Mouse (Mus musculus): ENCODE results near the gene Gm45140. TPM values are rescaled to one million over a fixed set of nuclear protein-coding genes. Genes with fewer than 3 reads are reported as not detected.

The Gm45140 gene
- polyA plus RNA-seq, 1 experiment from 2014 or later: 2.6 TPM

DNA sequence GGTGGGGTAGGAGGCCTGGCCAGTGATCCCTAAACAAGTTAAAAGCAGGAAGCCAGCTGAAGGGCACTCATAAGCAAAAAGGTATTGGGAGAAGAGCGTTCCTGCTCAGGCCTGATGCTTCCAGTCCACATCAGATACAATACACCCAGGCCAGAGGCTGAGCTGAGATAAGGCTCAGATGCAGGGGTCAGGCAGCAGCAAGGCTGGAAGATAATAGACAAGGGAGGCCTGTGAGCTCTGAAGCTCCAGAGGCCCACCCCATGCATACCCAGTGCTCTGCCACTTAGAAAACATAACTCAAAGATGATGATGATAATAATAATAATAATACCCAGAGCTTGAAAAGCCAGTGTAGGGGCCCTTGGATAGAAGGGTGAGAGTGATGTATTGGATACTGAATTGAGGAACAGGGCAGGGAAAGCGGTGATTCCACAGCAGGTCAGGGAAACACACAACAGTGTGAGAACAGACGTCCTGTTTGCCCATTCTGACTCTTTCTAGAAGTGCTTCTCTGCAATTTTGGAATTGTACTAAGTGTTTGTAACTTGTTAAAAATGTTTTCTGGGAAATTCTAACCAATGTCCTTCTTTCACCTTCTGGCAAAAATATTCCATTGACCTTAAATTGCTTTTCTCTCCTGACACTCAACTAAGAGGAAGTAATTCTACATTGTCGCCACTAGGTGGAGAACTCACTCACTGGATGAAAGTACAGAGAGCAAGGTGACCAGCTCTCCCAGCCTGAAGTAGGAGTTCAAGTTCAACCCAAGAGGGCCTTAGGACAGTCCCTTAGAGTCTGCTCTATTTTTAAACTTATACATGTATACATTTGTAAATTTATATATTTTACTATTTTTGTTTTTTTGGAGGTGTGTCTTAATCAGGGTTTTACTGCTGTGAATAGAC lies 72.0 kb downstream of the Gm45140 start:
- H3K27ac ChIP-seq (ENCODE audit: low read length): no peak overlapping the region
- H3K4me2 ChIP-seq (ENCODE audit: low read depth, low read length): no peak overlapping the region
- H3K4me1 ChIP-seq (ENCODE audit: control insufficient read depth, insufficient read depth, low read length): no peaks in the 10 kb centered on the region
- 0 out of 2 replicates have a peak, but pooled peaks cover 2% of the 10 kb centered on the region for H3K9me3 ChIP-seq (replicated peaks; ENCODE audit: control insufficient read depth, low read length)
- 58% methylated on average over 4 of the region's 4 CpGs for WGBS
- no peak overlapping the region for H3K4me3 ChIP-seq (ENCODE audit: low read length)
- no peak overlapping the region for H3K9ac ChIP-seq (ENCODE audit: low read length)
- H3K36me3 ChIP-seq (ENCODE audit: control insufficient read depth, insufficient read depth): no peaks in the 10 kb centered on the region
- H3K27me3 ChIP-seq (ENCODE audit: control insufficient read depth, insufficient read depth, low read length): no peaks in the 10 kb centered on the region
- ATAC-seq (replicated peaks; ENCODE audit: extremely low read depth, insufficient read depth, low FRiP score): no peak

DNA sequence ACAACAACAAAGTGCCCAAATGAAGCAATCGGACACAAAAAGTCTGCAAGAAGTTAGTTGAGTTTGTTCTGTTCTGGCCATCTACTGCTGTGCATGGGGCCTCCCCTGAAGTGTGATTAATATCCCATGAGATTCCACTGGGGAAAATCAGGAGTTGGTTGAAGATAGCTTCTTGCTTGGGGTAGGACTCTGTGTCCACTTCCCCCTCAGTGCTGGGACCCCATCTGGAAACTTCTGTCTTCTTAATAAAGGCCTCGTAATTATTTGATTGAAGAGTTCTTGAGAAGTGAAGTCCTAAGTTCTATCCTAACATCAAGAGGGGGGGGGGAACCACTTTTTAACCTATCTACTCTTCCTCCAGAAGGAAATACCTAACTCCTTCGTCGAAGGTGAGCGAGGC lies 73.4 kb downstream of the Gm45140 start:
- H3K4me1 ChIP-seq (ENCODE audit: control insufficient read depth, insufficient read depth, low read length): no peaks in the 10 kb centered on the region
- no peak overlapping the region for H3K27ac ChIP-seq (ENCODE audit: low read length)
- H3K9me3 ChIP-seq (replicated peaks; ENCODE audit: control insufficient read depth, low read length): no peaks in the 10 kb centered on the region
- no peaks in the 10 kb centered on the region for H3K27me3 ChIP-seq (ENCODE audit: control insufficient read depth, insufficient read depth, low read length)
- no peak overlapping the region for H3K4me3 ChIP-seq (ENCODE audit: low read length)
- no peak for ATAC-seq (replicated peaks; ENCODE audit: extremely low read depth, insufficient read depth, low FRiP score)
- H3K36me3 ChIP-seq (ENCODE audit: control insufficient read depth, insufficient read depth): no peaks in the 10 kb centered on the region
- H3K4me2 ChIP-seq (ENCODE audit: low read depth, low read length): no peak overlapping the region
- no peak overlapping the region for H3K9ac ChIP-seq (ENCODE audit: low read length)
- 70% methylated on average over 5 of the region's 5 CpGs for WGBS

- Histone ChIP-seq H3K27ac (ENCODE audit: low read length) (no peak overlapping the region), H3K9me3 (replicated peaks; ENCODE audit: control insufficient read depth, low read length) (no peaks in the 10 kb centered on the region), H3K4me2 (ENCODE audit: low read depth, low read length) (no peak overlapping the region), H3K4me1 (ENCODE audit: control insufficient read depth, insufficient read depth, low read length) (no peaks in the 10 kb centered on the region), H3K9ac (ENCODE audit: low read length) (no peak overlapping the region), H3K27me3 (ENCODE audit: control insufficient read depth, insufficient read depth, low read length) (no peaks in the 10 kb centered on the region), H3K36me3 (ENCODE audit: control insufficient read depth, insufficient read depth) (no peaks in the 10 kb centered on the region), H3K4me3 (ENCODE audit: low read length) (no peak overlapping the region)
- no peak for ATAC-seq (replicated peaks; ENCODE audit: extremely low read depth, insufficient read depth, low FRiP score)
- WGBS: 58% methylated on average over 3 of the region's 3 CpGs
Observed at GRCm38 (mm10) chr6:87759850-87760249, 75.7 kb downstream of the Gm45140 start.

GRCm38 (mm10) chr6:87759404-87759803 lies 76.2 kb downstream of the Gm45140 start:
- WGBS: 58% methylated on average over 3 of the region's 3 CpGs
- no peak overlapping the region for H3K27ac ChIP-seq (ENCODE audit: low read length)
- ATAC-seq (replicated peaks; ENCODE audit: extremely low read depth, insufficient read depth, low FRiP score): no peak
- H3K36me3 ChIP-seq (ENCODE audit: control insufficient read depth, insufficient read depth): no peaks in the 10 kb centered on the region
- H3K4me2 ChIP-seq (ENCODE audit: low read depth, low read length): no peak overlapping the region
- no peaks in the 10 kb centered on the region for H3K27me3 ChIP-seq (ENCODE audit: control insufficient read depth, insufficient read depth, low read length)
- no peaks in the 10 kb centered on the region for H3K4me1 ChIP-seq (ENCODE audit: control insufficient read depth, insufficient read depth, low read length)
- no peak overlapping the region for H3K9ac ChIP-seq (ENCODE audit: low read length)
- no peaks in the 10 kb centered on the region for H3K9me3 ChIP-seq (replicated peaks; ENCODE audit: control insufficient read depth, low read length)
- no peak overlapping the region for H3K4me3 ChIP-seq (ENCODE audit: low read length)

DNA sequence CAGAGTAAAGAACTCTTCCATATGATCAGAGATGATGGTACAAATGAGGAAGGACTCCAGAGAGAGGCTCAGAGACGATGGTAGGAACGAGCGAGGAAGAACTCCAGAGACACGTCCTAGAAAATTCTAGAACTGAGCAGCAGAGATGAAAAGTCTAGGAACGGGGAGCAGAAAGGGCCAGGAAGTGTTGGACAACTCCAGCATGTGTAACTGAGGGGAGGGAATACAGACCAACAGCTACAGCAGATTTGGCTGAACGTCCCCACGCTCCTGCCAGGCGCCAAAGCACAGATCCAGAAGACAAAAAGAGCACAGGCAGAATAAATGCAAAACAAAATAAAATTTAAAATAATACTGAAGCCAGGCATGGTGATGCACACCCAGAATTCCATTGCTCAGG lies 78.7 kb downstream of the Gm45140 start:
- WGBS: 82% methylated on average over 8 of the region's 8 CpGs
- no peak overlapping the region for H3K4me2 ChIP-seq (ENCODE audit: low read depth, low read length)
- ATAC-seq (replicated peaks; ENCODE audit: extremely low read depth, insufficient read depth, low FRiP score): no peak
- H3K4me3 ChIP-seq (ENCODE audit: low read length): no peak overlapping the region
- H3K27ac ChIP-seq (ENCODE audit: low read length): no peak overlapping the region
- no peaks in the 10 kb centered on the region for H3K9me3 ChIP-seq (replicated peaks; ENCODE audit: control insufficient read depth, low read length)
- H3K36me3 ChIP-seq (ENCODE audit: control insufficient read depth, insufficient read depth): no peaks in the 10 kb centered on the region
- no peaks in the 10 kb centered on the region for H3K27me3 ChIP-seq (ENCODE audit: control insufficient read depth, insufficient read depth, low read length)
- no peak overlapping the region for H3K9ac ChIP-seq (ENCODE audit: low read length)
- no peaks in the 10 kb centered on the region for H3K4me1 ChIP-seq (ENCODE audit: control insufficient read depth, insufficient read depth, low read length)

DNA sequence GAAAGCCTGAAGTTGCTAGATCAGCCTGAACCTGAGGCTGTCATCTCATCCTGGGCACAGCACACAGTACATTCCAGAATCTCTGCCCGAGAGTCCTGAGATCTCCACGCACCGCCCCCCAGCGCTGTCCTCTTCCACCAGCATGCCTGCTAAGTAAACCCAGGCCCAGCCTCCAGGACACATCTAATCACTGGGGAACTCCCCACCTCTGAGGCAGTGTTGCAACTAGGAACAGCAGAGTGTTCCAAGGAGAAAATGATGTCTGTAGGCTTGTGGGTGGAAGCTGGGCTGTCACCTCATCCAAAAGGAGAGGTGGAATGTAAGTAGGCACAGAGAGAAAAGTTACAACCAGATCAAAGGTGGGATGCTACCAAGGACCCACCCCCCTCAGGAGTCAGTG lies 80.4 kb downstream of the Gm45140 start:
- Histone ChIP-seq H3K9ac (ENCODE audit: low read length) (no peak overlapping the region), H3K36me3 (ENCODE audit: control insufficient read depth, insufficient read depth) (no peaks in the 10 kb centered on the region), H3K4me2 (ENCODE audit: low read depth, low read length) (no peak overlapping the region), H3K4me1 (ENCODE audit: control insufficient read depth, insufficient read depth, low read length) (no peaks in the 10 kb centered on the region), H3K9me3 (replicated peaks; ENCODE audit: control insufficient read depth, low read length) (no peaks in the 10 kb centered on the region), H3K27ac (ENCODE audit: low read length) (no peak overlapping the region), H3K4me3 (ENCODE audit: low read length) (no peak overlapping the region), H3K27me3 (ENCODE audit: control insufficient read depth, insufficient read depth, low read length) (no peaks in the 10 kb centered on the region)
- no peak for ATAC-seq (replicated peaks; ENCODE audit: extremely low read depth, insufficient read depth, low FRiP score)
- 78% methylated on average over 4 of the region's 4 CpGs for WGBS

GRCm38 (mm10) chr6:87751574-87751973 lies 84.0 kb downstream of the Gm45140 start:
- ATAC-seq (replicated peaks; ENCODE audit: extremely low read depth, insufficient read depth, low FRiP score): no peak
- H3K9me3 ChIP-seq (replicated peaks; ENCODE audit: control insufficient read depth, low read length): no peaks in the 10 kb centered on the region
- no peak overlapping the region for H3K27ac ChIP-seq (ENCODE audit: low read length)
- H3K9ac ChIP-seq (ENCODE audit: low read length): no peak overlapping the region
- 79% methylated on average over 6 of the region's 6 CpGs for WGBS
- no peak overlapping the region for H3K4me3 ChIP-seq (ENCODE audit: low read length)
- H3K4me1 ChIP-seq (ENCODE audit: control insufficient read depth, insufficient read depth, low read length): no peaks in the 10 kb centered on the region
- H3K27me3 ChIP-seq (ENCODE audit: control insufficient read depth, insufficient read depth, low read length): no peaks in the 10 kb centered on the region
- no peaks in the 10 kb centered on the region for H3K36me3 ChIP-seq (ENCODE audit: control insufficient read depth, insufficient read depth)
- no peak overlapping the region for H3K4me2 ChIP-seq (ENCODE audit: low read depth, low read length)

DNA sequence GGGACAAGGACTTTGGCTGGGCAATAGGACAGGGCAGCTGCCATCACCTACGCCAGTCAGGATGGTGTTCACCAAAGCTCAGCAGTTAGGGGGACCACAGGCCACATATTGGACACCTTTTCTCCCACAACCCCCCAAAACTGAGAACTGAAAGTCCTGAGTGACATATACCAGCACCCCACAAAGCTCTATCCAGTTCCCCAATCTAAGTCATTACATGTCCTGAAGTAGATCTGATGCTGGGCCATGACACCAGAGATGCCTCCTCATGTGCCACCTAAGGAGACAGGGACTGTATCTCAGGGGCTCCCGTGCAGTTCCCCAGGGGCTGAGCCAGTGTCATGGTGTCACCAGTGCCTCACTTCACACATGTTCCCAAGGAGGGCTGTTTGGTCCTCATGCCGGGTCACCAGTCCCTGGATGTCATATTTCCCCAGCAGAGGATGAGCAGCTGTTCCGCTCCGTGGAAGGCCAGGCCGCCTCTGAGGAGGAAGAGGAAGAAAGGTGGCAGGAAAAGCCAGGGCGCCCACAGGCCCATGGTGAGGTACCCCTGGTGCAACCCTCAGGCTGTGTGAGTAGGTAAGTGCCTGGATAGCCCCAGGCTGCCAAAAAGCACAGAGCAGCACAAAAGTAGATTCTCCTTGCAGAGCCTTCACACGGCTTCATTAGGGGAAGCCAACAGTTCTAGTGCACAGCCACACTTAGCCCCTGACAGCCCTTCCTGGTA lies 85.2 kb downstream of the Gm45140 start:
- WGBS: 73% methylated on average over 8 of the region's 8 CpGs
- H3K9me3 ChIP-seq (replicated peaks; ENCODE audit: control insufficient read depth, low read length): no peaks in the 10 kb centered on the region
- no peaks in the 10 kb centered on the region for H3K36me3 ChIP-seq (ENCODE audit: control insufficient read depth, insufficient read depth)
- no peak for ATAC-seq (replicated peaks; ENCODE audit: extremely low read depth, insufficient read depth, low FRiP score)
- H3K4me2 ChIP-seq (ENCODE audit: low read depth, low read length): no peak overlapping the region
- no peak overlapping the region for H3K4me3 ChIP-seq (ENCODE audit: low read length)
- no peak overlapping the region for H3K9ac ChIP-seq (ENCODE audit: low read length)
- no peak overlapping the region for H3K27ac ChIP-seq (ENCODE audit: low read length)
- no peaks in the 10 kb centered on the region for H3K27me3 ChIP-seq (ENCODE audit: control insufficient read depth, insufficient read depth, low read length)
- no peaks in the 10 kb centered on the region for H3K4me1 ChIP-seq (ENCODE audit: control insufficient read depth, insufficient read depth, low read length)

- Histone ChIP-seq H3K27ac (ENCODE audit: low read length) (no peak overlapping the region), H3K9ac (ENCODE audit: low read length) (no peak overlapping the region), H3K27me3 (ENCODE audit: control insufficient read depth, insufficient read depth, low read length) (no peaks in the 10 kb centered on the region), H3K4me1 (ENCODE audit: control insufficient read depth, insufficient read depth, low read length) (no peaks in the 10 kb centered on the region), H3K9me3 (replicated peaks; ENCODE audit: control insufficient read depth, low read length) (no peaks in the 10 kb centered on the region), H3K36me3 (ENCODE audit: control insufficient read depth, insufficient read depth) (no peaks in the 10 kb centered on the region), H3K4me2 (ENCODE audit: low read depth, low read length) (no peak overlapping the region), H3K4me3 (ENCODE audit: low read length) (no peak overlapping the region)
- WGBS: 70% methylated on average over 6 of the region's 6 CpGs
- no peak for ATAC-seq (replicated peaks; ENCODE audit: extremely low read depth, insufficient read depth, low FRiP score)
Observed at GRCm38 (mm10) chr6:87748531-87748930, 87.1 kb downstream of the Gm45140 start.
